Mouse (Mus musculus): ENCODE data around the gene Acp4.
"Not testable (repeated sequence)": the region's sequence is repeated elsewhere in the genome, so short reads cannot be mapped to it uniquely, and the experiment has no call there.

Gene Acp4

GRCm38 (mm10) chr7:44262791-44263643, 5.8 kb upstream of the Acp4 start:
- DNase-seq: peak; percentile 95

- DNase-seq: no peak
Measured at GRCm38 (mm10) chr7:44261147-44261546, 4.0 kb upstream of the Acp4 start, which contains the start of gene Gm15517. Gene Gm15517, plus strand, starts transcription at chr7:44261447.

GRCm38 (mm10) chr7:44260410-44260809, 3.2 kb upstream of the Acp4 start:
- no peak for DNase-seq

- DNase-seq: no peak
Measured at GRCm38 (mm10) chr7:44254930-44255329, 2.2 kb downstream of the Acp4 start.

- DNase-seq: no peak
Measured at GRCm38 (mm10) chr7:44253023-44253616, 4.1 kb downstream of the Acp4 start.

GRCm38 (mm10) chr7:44250732-44251275, 6.4 kb downstream of the Acp4 start:
- not testable (repeated sequence) for DNase-seq

GRCm38 (mm10) chr7:44249248-44249647, 7.9 kb downstream of the Acp4 start:
- no peak for DNase-seq

GRCm38 (mm10) chr7:44247971-44248370, 9.2 kb downstream of the Acp4 start:
- no peak for DNase-seq

GRCm38 (mm10) chr7:44246984-44247470, 10.2 kb downstream of the Acp4 start:
- DNase-seq: no peak

- peak; percentile 94 for DNase-seq
Measured at GRCm38 (mm10) chr7:44246055-44246983, 10.9 kb downstream of the Acp4 start, which contains the start of the genes 1700028J19Rik and 2410002F23Rik. Gene 1700028J19Rik, minus strand, starts transcription at chr7:44246695. Gene 2410002F23Rik, plus strand, starts transcription at chr7:44246722.

- no peak for DNase-seq
Measured at GRCm38 (mm10) chr7:44244080-44244479, 13.1 kb downstream of the Acp4 start.

GRCm38 (mm10) chr7:44241163-44241562, 16.0 kb downstream of the Acp4 start:
- DNase-seq: no peak

GRCm38 (mm10) chr7:44240712-44241111, 16.5 kb downstream of the Acp4 start:
- DNase-seq: no peak

GRCm38 (mm10) chr7:44239913-44240312, 17.3 kb downstream of the Acp4 start:
- no peak for DNase-seq

- no peak for DNase-seq
Measured at GRCm38 (mm10) chr7:44235909-44236308, 21.3 kb downstream of the Acp4 start, which contains the start of gene Gm36864. Gene Gm36864, plus strand, starts transcription at chr7:44236177.

GRCm38 (mm10) chr7:44225076-44225475, 32.1 kb downstream of the Acp4 start, which contains the start of gene Klk1:
Gene Klk1, plus strand, starts transcription at chr7:44225360.
- peak; percentile 18 for DNase-seq

- not testable (repeated sequence) for DNase-seq
Measured at GRCm38 (mm10) chr7:44222335-44222734, 34.8 kb downstream of the Acp4 start.

GRCm38 (mm10) chr7:44221601-44222000, 35.6 kb downstream of the Acp4 start:
- DNase-seq: not testable (repeated sequence)

GRCm38 (mm10) chr7:44215645-44216044, 41.5 kb downstream of the Acp4 start, which contains the start of gene Klk1b5:
Gene Klk1b5, plus strand, starts transcription at chr7:44215945.
- no peak for DNase-seq

- no peak for DNase-seq
Measured at GRCm38 (mm10) chr7:44208307-44208706, 48.9 kb downstream of the Acp4 start.

GRCm38 (mm10) chr7:44207135-44207534, 50.0 kb downstream of the Acp4 start, which contains the start of gene Klk1b4:
Gene Klk1b4, plus strand, starts transcription at chr7:44207435.
- DNase-seq: not testable (repeated sequence)

Measured in kidney, postnatal 10 days (tissue).